Mouse (Mus musculus) ES-E14 (cell line): ENCODE results near the gene Sec61a1.

Experiments used
- MAFK ChIP-seq: IDR thresholded peaks from 2 replicates; pipeline ENCODE4 v1.6.1; 2014; ENCODE audit warnings: mild to moderate bottlenecking, low read depth, low read length, inconsistent platforms; ENCODE audit not compliant: insufficient read depth
- ZC3H11A ChIP-seq: IDR thresholded peaks from 2 replicates; pipeline ENCODE4 v1.6.1; 2012; ENCODE audit warnings: low read depth, mild to moderate bottlenecking, inconsistent platforms, low read length, borderline replicate concordance

- TF ChIP-seq MAFK (no peak), ZC3H11A (no peak)
These were observed 34.8 kb downstream of the Sec61a1 start for GRCm38 (mm10) chr6:88483913-88484312.
